ENCODE assay signal across 8 mouse cellular contexts in genomic region chr17:21384057-21384411, GRCm38 (mm10). TPM values are rescaled to one million over a fixed set of nuclear protein-coding genes. Genes with fewer than 3 reads are reported as not detected.
DNase-seq lines count a peak whose midpoint lies in the region; ATAC-seq and TF ChIP-seq lines count a peak whose summit lies in the region.

No protein-coding gene starts in this region.

- TF ChIP-seq CTCF in cerebellum, adult 2 months (IDR thresholded peaks at IDR 0.05; ENCODE audit: borderline replicate concordance, insufficient read depth, low read depth, low read length): no peak

- peak; percentile 59 for ATAC-seq in CD4-positive, CD25-positive, alpha-beta regulatory T cell, adult 4 months
- peak; percentile 42 for ATAC-seq in forebrain, embryonic 13.5 days
- peak; percentile 50; the same call in 1 of the 2 replicates for ATAC-seq in neural tube, embryonic 14.5 days (ENCODE audit: low read depth)

- H3K4me2 ChIP-seq in forebrain, embryonic 13.5 days: peak overlapping the region; percentile 72
- peak overlapping the region; percentile 89 for H3K4me2 ChIP-seq in neural tube, embryonic 14.5 days (ENCODE audit: low read depth, low read length)

- no peaks in the 10 kb centered on the region for H3K9me3 ChIP-seq in forebrain, embryonic 13.5 days (replicated peaks)
- no peaks in the 10 kb centered on the region for H3K9me3 ChIP-seq in neural tube, embryonic 14.5 days (ENCODE audit: control insufficient read depth, low read length)

- H3K27ac ChIP-seq in cerebellum, adult 2 months (ENCODE audit: insufficient read depth, low read length): no peak overlapping the region
- no peak overlapping the region for H3K27ac ChIP-seq in forebrain, embryonic 13.5 days
- H3K27ac ChIP-seq in neural tube, embryonic 14.5 days (ENCODE audit: low read depth, low read length): no peak overlapping the region; the same call in 1 of the 2 replicates

- H3K36me3 ChIP-seq in forebrain, embryonic 13.5 days (ENCODE audit: poor library complexity, severe bottlenecking): no peaks in the 10 kb centered on the region
- no peaks in the 10 kb centered on the region for H3K36me3 ChIP-seq in neural tube, embryonic 14.5 days (ENCODE audit: control insufficient read depth, insufficient read depth, low read length)

- H3K4me1 ChIP-seq in cerebellum, adult 2 months (ENCODE audit: control insufficient read depth, insufficient read depth, low read length): no peaks in the 10 kb centered on the region
- peaks cover 8% of the 10 kb centered on the region; the same call in 1 of the 2 replicates for H3K4me1 ChIP-seq in forebrain, embryonic 13.5 days
- no peaks in the 10 kb centered on the region for H3K4me1 ChIP-seq in neural tube, embryonic 14.5 days (ENCODE audit: control insufficient read depth, insufficient read depth, low read length)

- no peaks in the 10 kb centered on the region for H3K27me3 ChIP-seq in cerebellum, adult 2 months (ENCODE audit: control insufficient read depth, insufficient read depth, low read length)
- no peaks in the 10 kb centered on the region for H3K27me3 ChIP-seq in forebrain, embryonic 13.5 days
- H3K27me3 ChIP-seq in neural tube, embryonic 14.5 days (ENCODE audit: control insufficient read depth, insufficient read depth, low read length): no peaks in the 10 kb centered on the region

- peak overlapping the region; percentile 68 for H3K4me3 ChIP-seq in cerebellum, adult 2 months (replicated peaks; ENCODE audit: insufficient read depth, low read depth, low read length)
- H3K4me3 ChIP-seq in forebrain, embryonic 13.5 days: peak overlapping the region; percentile 48
- peak overlapping the region; percentile 52 for H3K4me3 ChIP-seq in neural tube, embryonic 14.5 days (ENCODE audit: low read depth, low read length)

- peak in 1 of 2 experiments; percentile 5 for DNase-seq in cerebellum, adult 2 months
- no peak for DNase-seq in cerebellum, adult 11 months
- DNase-seq in liver: peak; percentile 19
- no peak for DNase-seq in left cerebral cortex, postnatal 10 days (ENCODE audit: extremely low spot score in 1 of 2, low spot score in 2 of 2)
- DNase-seq in adrenal gland, postnatal 4 days (ENCODE audit: low spot score in 2 of 2): no peak

- no peak for TF ChIP-seq POLR2A in cerebellum, adult 2 months (IDR thresholded peaks at IDR 0.05; ENCODE audit: borderline replicate concordance, insufficient read depth, low read length)

- WGBS in cerebellum, adult 2 months: 10% methylated on average over 8 of the region's 8 CpGs
- WGBS in forebrain, embryonic 13.5 days: 15% methylated on average over 8 of the region's 8 CpGs
- 15% methylated on average over 8 of the region's 8 CpGs for WGBS in neural tube, embryonic 14.5 days

- H3K9ac ChIP-seq in forebrain, embryonic 13.5 days: peak overlapping the region; percentile 54
- peak overlapping the region; percentile 53 for H3K9ac ChIP-seq in neural tube, embryonic 14.5 days (replicated peaks; ENCODE audit: low read depth, low read length)

- intact Hi-C loops in left cerebral cortex, postnatal 10 days (cut with DNase I): no loop called here

RNA-seq across cellular contexts. Expression of gene Zfp677, which starts 0.5 kb away (rescaled TPM):
- polyA plus RNA-seq in cerebellum, adult 2 months (2012; rRNA removed): 1.8 TPM in 2 replicates
- 10 to 100 TPM; 18.3 to 20.2 TPM for polyA plus RNA-seq in CD4-positive, CD25-positive, alpha-beta regulatory T cell, adult 4 months (2017; shearing (Covaris generic))
- polyA plus RNA-seq in forebrain, embryonic 13.5 days (2015; fragmentation: Nextera tagmentation; extraction: Ambion mirVana): 3.4 and 3.6 TPM in 2 replicates
- 5.6 and 6.8 TPM in 2 replicates for polyA plus RNA-seq in neural tube, embryonic 14.5 days (2014; fragmentation: Nextera tagmentation; extraction: Ambion mirVana)
- 1 to 10 TPM; 1.5 to 1.9 TPM for total RNA-seq in left cerebral cortex, postnatal 10 days (2021)
- 1 to 10 TPM; 5.0 to 5.2 TPM for total RNA-seq in adrenal gland, postnatal 4 days (2021)

RNA-seq across cellular contexts. Expression of gene Zfp54, which starts 39.0 kb away (rescaled TPM):
- polyA plus RNA-seq in cerebellum, adult 2 months (2012; rRNA removed): 1.5 and 1.7 TPM in 2 replicates
- 10 to 100 TPM; 11.7 to 13.0 TPM for polyA plus RNA-seq in CD4-positive, CD25-positive, alpha-beta regulatory T cell, adult 4 months (2017; shearing (Covaris generic))
- polyA plus RNA-seq in forebrain, embryonic 13.5 days (2015; fragmentation: Nextera tagmentation; extraction: Ambion mirVana): 3.6 and 3.9 TPM in 2 replicates
- 5.2 and 7.6 TPM in 2 replicates for polyA plus RNA-seq in neural tube, embryonic 14.5 days (2014; fragmentation: Nextera tagmentation; extraction: Ambion mirVana)
- total RNA-seq in left cerebral cortex, postnatal 10 days (2021): 1 to 10 TPM; 1.3 to 1.4 TPM
- total RNA-seq in adrenal gland, postnatal 4 days (2021): 1 to 10 TPM; 2.7 to 3.0 TPM
